Mouse (Mus musculus): ENCODE measurements around the gene Txnrd3. TPM values are rescaled to one million over a fixed set of nuclear protein-coding genes. Genes with fewer than 3 reads are reported as not detected.

Txnrd3 gene
- total and polyA plus RNA-seq, 3 experiments = 10.5 to 15.3 (median 13.5) TPM

DNA sequence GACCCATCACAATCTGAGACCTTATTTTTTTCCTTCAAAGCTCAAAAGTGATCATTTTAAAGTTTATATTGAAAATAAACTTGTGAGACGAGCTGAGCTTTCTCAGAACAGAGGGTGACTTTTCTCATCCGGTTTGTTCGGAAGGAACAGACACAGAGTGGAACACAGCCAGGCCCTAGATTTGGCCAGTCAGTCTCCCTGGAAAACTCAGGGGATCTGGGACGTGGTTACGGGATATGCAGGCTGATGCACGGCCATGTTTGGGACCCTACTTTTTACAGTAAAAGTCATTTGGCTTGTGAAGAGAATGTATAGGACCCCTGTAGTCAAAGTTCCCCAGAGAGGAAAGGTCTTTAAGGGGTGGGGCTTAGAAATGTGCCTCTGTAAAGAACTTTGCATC, 15.1 kb downstream of the Txnrd3 start:
- Histone ChIP-seq H3K9ac (ENCODE audit: low read depth, low read length) (no peak overlapping the region), H3K36me3 (ENCODE audit: control insufficient read depth, insufficient read depth, low read length) (no peaks in the 10 kb centered on the region), H3K27ac (no peak overlapping the region; the same call in 1 of the 2 replicates), H3K4me3 (no peak overlapping the region), H3K79me2 (replicated peaks; ENCODE audit: control insufficient read depth, insufficient read depth, low read length) (no peaks in the 10 kb centered on the region), H3K4me1 (ENCODE audit: control insufficient read depth, insufficient read depth, low read length) (peaks cover 7% of the 10 kb centered on the region), H3K27me3 (ENCODE audit: control insufficient read depth, insufficient read depth, low read length) (no peaks in the 10 kb centered on the region)
- intact Hi-C loops (cut with DNase I) = no loop called here
- no peak for DNase-seq
- no peak for TF ChIP-seq EP300 (IDR thresholded peaks at IDR 0.05; ENCODE audit: insufficient read depth, low read depth, low read length)
- TF ChIP-seq CTCF (IDR thresholded peaks at IDR 0.05) = no peak
- TF ChIP-seq POLR2A (IDR thresholded peaks at IDR 0.05; ENCODE audit: insufficient read depth, low read depth, low read length) = no peak
- 61% methylated on average over 6 of the region's 6 CpGs for WGBS

DNA sequence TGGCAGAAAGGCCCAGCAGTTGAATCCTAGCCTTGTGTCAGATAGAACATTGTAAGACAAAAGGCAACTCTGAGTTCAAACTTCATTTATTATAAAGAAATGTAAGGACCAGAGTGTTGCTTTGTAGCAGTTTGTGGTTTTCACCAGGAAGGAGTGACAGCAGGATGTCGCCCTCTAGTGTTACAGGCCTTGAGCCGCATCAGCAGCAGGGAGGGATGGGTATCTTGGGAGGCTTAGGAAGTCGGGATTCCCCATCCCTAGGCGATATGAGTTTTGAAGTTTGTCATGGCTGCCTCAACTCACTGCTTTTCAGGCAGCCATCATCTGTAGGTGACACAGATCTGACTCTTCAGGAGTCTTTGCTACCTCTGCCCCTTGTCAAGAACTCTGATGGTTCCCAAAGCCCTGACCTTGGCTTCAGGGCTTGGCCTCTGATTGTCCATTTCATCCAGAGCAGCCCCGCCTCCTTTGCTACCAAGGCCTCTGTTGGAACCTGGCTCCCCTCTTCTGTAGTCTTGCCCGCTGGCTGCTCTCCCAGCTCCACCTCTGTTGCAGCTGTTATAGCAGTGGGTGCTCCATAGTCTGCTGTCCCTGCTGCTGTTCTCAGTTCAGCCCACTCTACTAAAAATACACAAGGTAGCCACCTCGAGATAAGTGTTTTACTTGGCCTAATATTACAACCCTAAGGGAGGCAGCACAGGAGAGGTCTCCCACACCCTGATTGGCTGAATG, 16.1 kb downstream of the Txnrd3 start:
- Histone ChIP-seq H3K9ac (ENCODE audit: low read depth, low read length) (no peak overlapping the region), H3K36me3 (ENCODE audit: control insufficient read depth, insufficient read depth, low read length) (no peaks in the 10 kb centered on the region), H3K4me1 (ENCODE audit: control insufficient read depth, insufficient read depth, low read length) (peaks cover 7% of the 10 kb centered on the region), H3K27me3 (ENCODE audit: control insufficient read depth, insufficient read depth, low read length) (no peaks in the 10 kb centered on the region), H3K27ac (peak overlapping the region; percentile 41; the same call in 1 of the 2 replicates), H3K79me2 (replicated peaks; ENCODE audit: control insufficient read depth, insufficient read depth, low read length) (no peaks in the 10 kb centered on the region), H3K4me3 (no peak overlapping the region)
- 25% methylated on average over 7 of the region's 7 CpGs for WGBS
- DNase-seq = peak; percentile 56 to 65
- intact Hi-C loops (cut with DNase I) = no loop called here
- TF ChIP-seq POLR2A (IDR thresholded peaks at IDR 0.05; ENCODE audit: insufficient read depth, low read depth, low read length) (no peak), CTCF (IDR thresholded peaks at IDR 0.05) (peak; percentile 85), EP300 (IDR thresholded peaks at IDR 0.05; ENCODE audit: insufficient read depth, low read depth, low read length) (no peak)

DNA sequence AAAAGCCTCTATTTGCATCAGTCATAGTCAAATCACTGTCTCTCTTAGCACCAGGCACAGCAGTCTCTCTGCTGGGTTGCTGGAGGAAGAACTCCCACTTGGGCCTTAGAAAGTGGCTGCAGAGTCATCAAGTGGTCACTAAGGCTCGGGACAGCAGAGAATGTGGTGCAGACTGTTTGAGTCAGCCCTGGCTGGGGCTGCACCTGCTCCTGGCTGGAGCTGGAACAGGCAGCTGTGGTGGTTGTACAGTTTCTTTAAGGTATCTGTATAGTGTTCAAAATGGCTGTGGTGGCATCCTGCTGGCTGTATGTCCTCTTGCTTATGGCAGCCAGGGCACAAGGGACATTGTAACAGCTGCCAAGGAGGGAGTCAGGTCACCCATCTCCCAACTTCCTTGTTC, 16.7 kb downstream of the Txnrd3 start:
- no peaks in the 10 kb centered on the region for H3K27me3 ChIP-seq (ENCODE audit: control insufficient read depth, insufficient read depth, low read length)
- TF ChIP-seq CTCF (IDR thresholded peaks at IDR 0.05) (no peak), POLR2A (IDR thresholded peaks at IDR 0.05; ENCODE audit: insufficient read depth, low read depth, low read length) (no peak), EP300 (IDR thresholded peaks at IDR 0.05; ENCODE audit: insufficient read depth, low read depth, low read length) (no peak)
- intact Hi-C loops (cut with DNase I) = no loop called here
- DNase-seq = no peak
- no peaks in the 10 kb centered on the region for H3K79me2 ChIP-seq (replicated peaks; ENCODE audit: control insufficient read depth, insufficient read depth, low read length)
- H3K4me1 ChIP-seq (ENCODE audit: control insufficient read depth, insufficient read depth, low read length) = peaks cover 7% of the 10 kb centered on the region
- H3K9ac ChIP-seq (ENCODE audit: low read depth, low read length) = no peak overlapping the region
- 37% methylated on average over 1 of the region's 1 CpGs for WGBS
- H3K36me3 ChIP-seq (ENCODE audit: control insufficient read depth, insufficient read depth, low read length) = no peaks in the 10 kb centered on the region
- H3K27ac ChIP-seq = peak overlapping the region; percentile 41; the same call in 1 of the 2 replicates
- H3K4me3 ChIP-seq = no peak overlapping the region

GRCm38 (mm10) chr6:89662521-89662920, 18.7 kb downstream of the Txnrd3 start:
- Histone ChIP-seq H3K4me1 (ENCODE audit: control insufficient read depth, insufficient read depth, low read length) (peaks cover 7% of the 10 kb centered on the region), H3K27ac (no peak overlapping the region), H3K79me2 (replicated peaks; ENCODE audit: control insufficient read depth, insufficient read depth, low read length) (no peaks in the 10 kb centered on the region), H3K27me3 (ENCODE audit: control insufficient read depth, insufficient read depth, low read length) (no peaks in the 10 kb centered on the region), H3K4me3 (no peak overlapping the region), H3K36me3 (ENCODE audit: control insufficient read depth, insufficient read depth, low read length) (no peaks in the 10 kb centered on the region), H3K9ac (ENCODE audit: low read depth, low read length) (no peak overlapping the region)
- no peak for DNase-seq
- 90% methylated on average over 3 of the region's 3 CpGs for WGBS
- intact Hi-C loops (cut with DNase I) = no loop called here
- TF ChIP-seq POLR2A (IDR thresholded peaks at IDR 0.05; ENCODE audit: insufficient read depth, low read depth, low read length) = no peak
- no peak for TF ChIP-seq CTCF (IDR thresholded peaks at IDR 0.05)
- no peak for TF ChIP-seq EP300 (IDR thresholded peaks at IDR 0.05; ENCODE audit: insufficient read depth, low read depth, low read length)

DNA sequence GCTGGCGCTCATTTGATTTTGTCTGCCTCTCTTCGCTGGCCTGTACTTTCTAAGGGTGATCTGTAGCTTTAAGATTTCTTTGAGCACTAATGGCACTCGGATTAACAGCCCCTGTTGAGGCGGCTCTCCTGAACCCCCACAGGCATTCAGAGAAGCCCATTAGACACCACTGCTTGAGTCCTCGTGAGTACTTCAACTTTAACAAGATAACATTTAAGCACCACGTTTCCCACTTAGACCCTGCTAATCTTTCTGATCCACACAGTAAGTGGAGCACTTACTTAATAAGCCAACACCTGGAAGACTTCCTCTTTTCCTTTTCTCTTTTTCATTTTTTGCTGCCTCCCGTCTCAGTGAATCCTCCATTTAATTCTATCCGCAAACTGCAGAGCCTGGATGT, 21.4 kb downstream of the Txnrd3 start:
- Histone ChIP-seq H3K36me3 (ENCODE audit: control insufficient read depth, insufficient read depth, low read length) (no peaks in the 10 kb centered on the region), H3K9ac (ENCODE audit: low read depth, low read length) (no peak overlapping the region), H3K79me2 (replicated peaks; ENCODE audit: control insufficient read depth, insufficient read depth, low read length) (no peaks in the 10 kb centered on the region), H3K4me1 (ENCODE audit: control insufficient read depth, insufficient read depth, low read length) (peaks cover 3% of the 10 kb centered on the region; the same call in 1 of the 2 replicates), H3K27ac (no peak overlapping the region), H3K27me3 (ENCODE audit: control insufficient read depth, insufficient read depth, low read length) (no peaks in the 10 kb centered on the region), H3K4me3 (no peak overlapping the region)
- DNase-seq = no peak
- no peak for TF ChIP-seq POLR2A (IDR thresholded peaks at IDR 0.05; ENCODE audit: insufficient read depth, low read depth, low read length)
- TF ChIP-seq CTCF (IDR thresholded peaks at IDR 0.05) = no peak
- no peak for TF ChIP-seq EP300 (IDR thresholded peaks at IDR 0.05; ENCODE audit: insufficient read depth, low read depth, low read length)
- 71% methylated on average over 8 of the region's 8 CpGs for WGBS
- intact Hi-C loops (cut with DNase I) = no loop called here

- WGBS = 76% methylated on average over 7 of the region's 7 CpGs
- Histone ChIP-seq H3K36me3 (ENCODE audit: control insufficient read depth, insufficient read depth, low read length) (no peaks in the 10 kb centered on the region), H3K4me3 (no peak overlapping the region), H3K27me3 (ENCODE audit: control insufficient read depth, insufficient read depth, low read length) (no peaks in the 10 kb centered on the region), H3K9ac (ENCODE audit: low read depth, low read length) (no peak overlapping the region), H3K79me2 (replicated peaks; ENCODE audit: control insufficient read depth, insufficient read depth, low read length) (no peaks in the 10 kb centered on the region), H3K27ac (no peak overlapping the region), H3K4me1 (ENCODE audit: control insufficient read depth, insufficient read depth, low read length) (no peaks in the 10 kb centered on the region; the same call in 1 of the 2 replicates)
- intact Hi-C loops (cut with DNase I) = no loop called here
- no peak for DNase-seq
- TF ChIP-seq CTCF (IDR thresholded peaks at IDR 0.05) (no peak), POLR2A (IDR thresholded peaks at IDR 0.05; ENCODE audit: insufficient read depth, low read depth, low read length) (no peak), EP300 (IDR thresholded peaks at IDR 0.05; ENCODE audit: insufficient read depth, low read depth, low read length) (no peak)
Observed at GRCm38 (mm10) chr6:89665667-89666066, 21.9 kb downstream of the Txnrd3 start.

Data from heart, adult 2 months (tissue).